Mouse (Mus musculus) cortical plate, adult 2 months (tissue): ENCODE measurements around the gene Fam129c. TPM values are rescaled to one million over a fixed set of nuclear protein-coding genes. Genes with fewer than 3 reads are reported as not detected.

ENCODE experiments used
- H3K27ac ChIP-seq: fragments of 200-500 bp; 2 replicates; pipeline ENCODE4 v1.5.1; 2012; ENCODE audit warnings: low read length, control low read depth, inconsistent platforms; ENCODE audit not compliant: insufficient read depth
- H3K4me1 ChIP-seq: fragments of 200-500 bp; 2 replicates; pipeline ENCODE4 v1.6.1; 2011; ENCODE audit warnings: low read length; ENCODE audit not compliant: control insufficient read depth, insufficient read depth
- H3K4me3 ChIP-seq: fragments of 200-500 bp; 2 replicates; pipeline ENCODE4 v1.5.1; 2011; ENCODE audit warnings: mild to moderate bottlenecking, low read length, control low read depth; ENCODE audit not compliant: insufficient read depth
- CTCF ChIP-seq: fragments of 200-500 bp; IDR thresholded peaks from 2 replicates; pipeline ENCODE4 v1.5.1; 2011; ENCODE audit warnings: mild to moderate bottlenecking, control low read depth, low read length; ENCODE audit not compliant: insufficient read depth; ENCODE audit errors: extremely low read depth
- POLR2A ChIP-seq: fragments of 200-500 bp; IDR thresholded peaks from 2 replicates; pipeline ENCODE4 v1.6.1; 2011; ENCODE audit warnings: mild to moderate bottlenecking, low read length, control low read depth; ENCODE audit not compliant: insufficient read depth; ENCODE audit errors: extremely low read depth
- polyA plus RNA-seq: library from polyadenylated mRNA; depleted of rRNA; stranded (reverse); fragments of >200 nt; gene quantifications from 2 replicates; pipeline ENCODE4 v1.2.3, GENCODE M21; 2012

Gene Fam129c
- polyA plus RNA-seq, 1 experiment: 2.8 TPM

DNA sequence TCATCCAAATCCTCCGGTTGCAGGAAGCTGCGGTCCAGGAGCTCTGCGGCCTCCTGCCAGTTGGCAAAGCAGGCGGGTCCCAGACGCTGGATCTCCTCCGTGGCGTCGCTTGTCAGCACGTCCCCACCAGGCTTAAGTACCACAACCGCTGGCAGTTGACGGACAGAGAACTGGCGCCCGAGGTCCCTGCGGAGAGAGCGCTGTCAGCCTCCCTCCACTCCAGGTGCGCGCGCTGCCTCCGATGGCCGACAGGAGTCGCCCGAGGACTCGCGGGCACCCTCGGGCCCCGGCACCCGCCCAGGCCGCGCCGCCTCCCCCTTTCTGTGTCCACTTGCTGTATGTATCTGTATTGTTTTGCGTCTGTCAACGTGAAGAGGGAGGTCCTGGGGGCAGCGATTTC, 34.7 kb upstream of the Fam129c start:
- no peak for TF ChIP-seq POLR2A
- peak; percentile 44 for TF ChIP-seq CTCF
- no peak overlapping the region for H3K27ac ChIP-seq
- no peaks in the 10 kb centered on the region for H3K4me1 ChIP-seq
- H3K4me3 ChIP-seq: no peak overlapping the region

DNA sequence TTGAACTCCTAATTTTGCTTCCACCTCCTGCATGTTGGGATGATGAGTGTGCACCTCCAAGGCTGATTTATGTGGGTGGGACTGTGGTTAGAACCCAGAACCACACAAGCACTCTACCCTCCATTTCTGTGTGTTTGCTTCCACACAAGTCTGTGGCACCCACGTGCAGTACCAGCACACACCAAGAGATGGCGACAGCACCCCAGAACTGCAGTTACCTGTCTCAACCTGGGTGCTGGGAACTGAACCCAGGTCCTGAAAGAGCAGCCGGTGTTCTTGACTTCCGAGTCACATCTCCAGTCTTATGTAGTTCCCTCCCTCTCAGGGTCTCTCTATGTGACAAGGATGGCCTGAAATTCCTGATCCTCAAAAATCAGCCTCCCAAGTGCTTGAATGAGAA, 33.5 kb upstream of the Fam129c start:
- no peak for TF ChIP-seq POLR2A
- no peak for TF ChIP-seq CTCF
- no peak overlapping the region for H3K4me3 ChIP-seq

DNA sequence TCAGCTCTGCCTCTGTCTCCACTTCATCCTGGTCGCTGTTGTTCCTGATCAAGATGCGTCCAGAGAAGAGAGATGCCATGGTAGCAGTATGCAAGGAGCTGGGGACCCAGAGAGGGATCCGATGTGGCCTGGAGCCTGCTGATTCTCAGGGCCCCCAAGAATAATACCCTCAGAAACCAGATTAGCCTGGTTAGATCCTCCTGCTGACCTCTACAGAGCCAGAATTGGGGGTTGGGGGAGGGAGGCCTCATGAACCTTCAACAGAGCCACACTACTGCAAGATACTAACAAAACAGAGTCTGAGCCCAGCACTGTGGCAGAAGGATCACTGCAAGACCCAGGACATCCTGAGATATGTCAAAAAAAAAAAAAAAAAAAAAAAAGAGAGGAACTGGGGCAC, 30.9 kb upstream of the Fam129c start, which contains the start of gene Nxnl1:
Nxnl1 (minus strand) TSS at position 101 of the 400 bp plus-strand sequence.
- Histone ChIP-seq H3K4me3 (no peak within 1 kb of the TSS), H3K27ac (no peak within 1 kb of the TSS), H3K4me1 (peaks cover 2% of the 10 kb centered on the region; the same call in 1 of the 2 replicates)
- no peak for TF ChIP-seq CTCF
- no peak for TF ChIP-seq POLR2A

More for the DNA sequence above, 33.5 kb upstream of the Fam129c start:
- Histone ChIP-seq H3K27ac (no peak overlapping the region), H3K4me1 (no peaks in the 10 kb centered on the region; the same call in 1 of the 2 replicates)

DNA sequence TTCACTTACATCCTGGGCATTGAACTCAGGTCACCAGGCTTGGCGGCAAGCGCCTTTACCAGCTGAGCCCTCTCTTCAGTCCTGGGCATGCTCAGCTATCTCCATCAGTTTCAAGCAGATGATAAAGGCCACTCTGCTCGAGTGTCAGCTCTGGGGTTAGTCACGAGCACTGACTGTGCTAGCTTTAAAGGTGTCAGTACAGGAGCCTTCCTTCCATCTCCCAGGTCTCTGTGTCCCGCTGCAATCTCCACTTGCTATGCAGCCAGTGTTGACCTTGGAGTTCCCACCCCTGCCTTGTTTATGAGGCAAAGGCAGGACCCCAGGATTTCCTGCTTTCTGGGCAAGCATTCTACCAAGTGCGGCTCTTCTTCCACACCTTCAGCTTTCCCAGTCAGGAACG, 29.9 kb upstream of the Fam129c start:
- Histone ChIP-seq H3K4me1 (peaks cover 4% of the 10 kb centered on the region; the same call in 1 of the 2 replicates), H3K4me3 (no peak overlapping the region), H3K27ac (no peak overlapping the region)
- TF ChIP-seq CTCF: no peak
- no peak for TF ChIP-seq POLR2A

DNA sequence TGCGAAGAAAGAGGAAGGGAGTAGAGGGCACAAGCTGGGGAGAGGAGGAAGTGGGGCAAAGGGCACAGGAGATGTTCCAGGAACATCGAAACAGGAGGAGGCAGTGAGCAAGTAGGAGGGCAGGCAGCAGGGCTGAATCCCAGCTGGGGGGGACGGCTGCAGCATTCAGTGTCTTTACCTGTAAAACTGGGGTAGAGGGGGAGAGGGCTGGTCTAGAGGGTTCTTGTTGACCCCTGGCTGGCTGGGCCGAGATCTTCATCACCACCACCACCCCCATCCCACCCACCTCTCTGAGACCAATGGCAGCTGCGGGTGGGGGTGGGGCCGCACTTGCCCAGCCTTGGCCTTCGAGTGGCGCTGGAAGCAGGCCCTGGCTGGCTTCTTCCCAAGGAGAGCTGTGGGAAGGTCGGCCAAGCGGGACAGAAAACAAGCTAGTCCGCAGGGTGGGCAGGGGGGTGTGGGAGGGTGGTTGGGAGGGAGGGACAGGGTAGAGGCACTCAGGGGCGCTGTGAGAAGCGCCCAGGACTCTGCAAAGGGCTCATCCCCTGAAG, 29.0 kb upstream of the Fam129c start, which contains the start of gene Slc27a1:
Slc27a1 (plus strand) TSS at position 496 of the 551 bp plus-strand sequence.
- no peak for TF ChIP-seq CTCF
- peak; percentile 35; the same call in 1 of the 2 replicates for TF ChIP-seq POLR2A
- H3K4me1 ChIP-seq: peaks cover 5% of the 10 kb centered on the region; the same call in 1 of the 2 replicates
- peak within 1 kb of the TSS; percentile 58 for H3K4me3 ChIP-seq
- peak within 1 kb of the TSS; percentile 47 for H3K27ac ChIP-seq

DNA sequence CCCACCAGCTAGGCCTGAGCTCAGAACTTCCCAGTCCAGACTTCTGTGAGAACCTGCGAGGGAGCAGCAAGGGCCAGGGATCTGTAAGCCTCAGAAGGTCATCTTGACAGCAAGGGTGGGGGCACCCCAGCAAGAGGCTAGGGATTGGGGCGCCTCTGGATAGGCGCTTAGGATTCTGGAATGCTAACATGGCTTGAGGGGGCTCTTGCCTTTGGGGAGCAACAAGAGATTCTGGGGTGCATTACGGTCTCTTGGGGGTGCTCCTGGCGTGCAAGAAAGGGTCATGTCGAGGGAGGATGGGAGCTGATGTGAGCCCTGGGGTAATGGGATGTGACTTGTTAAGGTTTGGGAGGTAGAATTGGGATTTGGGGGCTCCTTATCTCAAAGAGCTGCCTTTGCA, 28.5 kb upstream of the Fam129c start:
- peak overlapping the region; percentile 47 for H3K27ac ChIP-seq
- TF ChIP-seq CTCF: no peak
- TF ChIP-seq POLR2A: no peak
- H3K4me1 ChIP-seq: peaks cover 5% of the 10 kb centered on the region; the same call in 1 of the 2 replicates
- peak overlapping the region; percentile 58 for H3K4me3 ChIP-seq

DNA sequence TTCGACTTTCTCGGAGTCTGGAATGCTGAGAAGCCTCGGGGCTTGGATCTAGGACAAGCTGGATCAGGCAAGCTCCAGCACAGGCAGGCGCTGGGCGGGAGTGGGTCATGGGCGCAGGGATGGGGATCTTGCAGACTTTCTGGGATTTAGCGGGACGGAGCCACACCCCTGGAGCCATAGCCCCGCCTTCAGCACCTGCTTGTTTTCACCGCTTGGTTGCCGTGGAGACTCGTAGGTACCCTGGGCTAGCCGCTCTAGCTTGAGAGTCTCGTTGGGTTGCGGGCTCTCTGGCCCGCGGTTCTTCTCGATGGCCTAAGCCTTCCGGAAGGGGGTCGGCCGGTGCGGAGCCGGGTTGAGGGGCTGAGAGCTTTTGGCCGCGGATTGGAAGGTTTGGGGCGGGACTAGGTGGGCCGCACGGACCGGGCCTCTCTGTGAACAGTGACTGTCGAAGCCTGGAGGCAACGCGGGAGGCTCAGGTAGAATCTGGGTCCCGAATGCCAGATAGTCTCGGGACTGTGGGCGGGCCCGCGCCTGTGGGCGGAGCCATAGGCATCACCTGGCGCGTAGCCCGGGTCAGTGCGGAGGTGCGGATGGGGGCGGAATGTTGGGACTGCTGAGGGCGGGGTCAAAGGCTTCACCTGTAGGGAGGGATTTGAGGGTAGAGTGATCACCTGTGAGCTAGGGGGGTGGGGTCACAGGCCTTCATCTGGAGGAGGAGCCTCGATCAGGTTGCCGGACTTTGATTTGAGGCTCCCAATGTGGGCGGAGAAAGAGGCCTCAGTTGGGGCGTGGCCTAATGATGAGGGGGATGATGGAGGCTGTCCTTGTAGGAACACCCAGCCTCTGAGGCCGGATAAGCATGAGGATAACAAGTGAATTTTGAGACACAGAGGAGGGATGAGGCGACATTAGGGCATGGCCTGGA, 27.8 kb upstream of the Fam129c start:
- TF ChIP-seq POLR2A (peak; percentile 21; the same call in 1 of the 2 replicates), CTCF (no peak)
- Histone ChIP-seq H3K4me1 (peaks cover 5% of the 10 kb centered on the region; the same call in 1 of the 2 replicates), H3K4me3 (peak overlapping the region; percentile 58), H3K27ac (peak overlapping the region; percentile 72)

DNA sequence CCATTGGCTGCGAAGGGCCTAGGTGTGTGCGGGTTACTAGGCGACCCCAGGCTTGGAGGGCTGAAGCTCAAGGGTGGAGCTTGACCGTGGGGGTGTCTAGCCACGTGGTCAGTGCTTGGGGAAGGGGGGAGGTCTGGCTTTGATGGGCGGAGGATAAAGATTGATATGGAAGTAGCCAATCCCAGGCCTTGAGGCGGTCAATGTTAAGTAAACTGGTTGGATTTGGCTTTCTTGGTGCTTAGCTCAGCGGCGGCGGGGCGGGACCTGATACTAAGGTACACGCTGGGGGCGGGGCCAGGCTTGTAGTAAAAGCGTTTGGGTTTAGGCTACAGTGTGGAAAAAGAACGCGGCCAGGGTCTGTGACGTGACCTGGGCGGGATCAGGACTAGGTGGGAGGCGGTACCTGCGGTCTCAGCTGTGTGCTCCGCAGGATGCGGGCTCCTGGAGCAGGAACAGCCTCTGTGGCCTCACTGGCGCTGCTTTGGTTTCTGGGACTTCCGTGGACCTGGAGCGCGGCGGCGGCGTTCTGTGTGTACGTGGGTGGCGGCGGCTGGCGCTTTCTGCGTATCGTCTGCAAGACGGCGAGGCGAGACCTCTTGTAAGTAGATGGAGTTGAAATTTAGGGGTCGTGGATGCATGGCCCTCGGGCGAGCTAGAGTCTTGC, 27.0 kb upstream of the Fam129c start:
- TF ChIP-seq CTCF (no peak), POLR2A (peak; percentile 64; the same call in 1 of the 2 replicates)
- H3K27ac ChIP-seq: peak overlapping the region; percentile 72
- peak overlapping the region; percentile 58 for H3K4me3 ChIP-seq
- H3K4me1 ChIP-seq: peaks cover 5% of the 10 kb centered on the region; the same call in 1 of the 2 replicates

DNA sequence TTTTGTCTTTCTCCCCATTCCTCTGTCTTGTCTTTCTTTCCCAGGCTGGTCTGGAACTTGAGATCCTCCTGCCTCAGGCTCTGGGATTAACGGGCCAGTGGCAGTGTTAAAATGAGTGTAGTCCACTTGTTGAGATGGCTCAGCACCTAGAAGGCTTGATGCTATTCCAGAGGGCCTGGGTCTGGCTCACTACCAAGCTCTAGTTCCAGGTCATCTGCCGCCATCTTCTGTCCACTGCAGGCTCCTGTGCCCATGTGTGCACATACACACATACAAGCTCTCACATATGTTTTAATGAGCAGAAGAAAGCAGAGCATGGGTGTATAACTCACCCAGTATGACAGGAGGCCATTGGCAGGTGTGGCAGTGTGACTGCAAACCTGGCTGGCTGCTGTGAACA, 25.4 kb upstream of the Fam129c start:
- no peak overlapping the region for H3K4me3 ChIP-seq
- 0 out of 2 replicates have a peak overlapping the region, but pooled peaks have one; percentile 6 for H3K27ac ChIP-seq
- TF ChIP-seq POLR2A: no peak
- no peak for TF ChIP-seq CTCF
- peaks cover 5% of the 10 kb centered on the region; the same call in 1 of the 2 replicates for H3K4me1 ChIP-seq
